Mouse (Mus musculus) forebrain, embryonic 15.5 days (tissue): ENCODE results near the gene Glrx. TPM values are rescaled to one million over a fixed set of nuclear protein-coding genes. Genes with fewer than 3 reads are reported as not detected.

Experiments
- polyA plus RNA-seq: library from polyadenylated mRNA; unstranded; fragments of >200 nt; fragmentation: Nextera tagmentation; extraction: Ambion mirVana; gene quantifications from 2 replicates; pipeline ENCODE4 v1.2.1, GENCODE M21; 2015

Glrx gene
- polyA plus RNA-seq, 1 experiment from 2014 or later, result 31.5 TPM

Other genes with a start within 250 kb of the Glrx start
- 0.72 and 0.74 TPM in 2 replicates for gene Ell2, start 133.1 kb upstream of the Glrx start, polyA plus RNA-seq
- 38.1 and 38.7 TPM in 2 replicates for gene Rhobtb3, start 104.1 kb downstream of the Glrx start, polyA plus RNA-seq
- gene Spata9, start 127.3 kb downstream of the Glrx start, polyA plus RNA-seq, result 2.0 and 2.6 TPM in 2 replicates
- gene Rfesd, start 178.9 kb downstream of the Glrx start, polyA plus RNA-seq, result 21.4 and 22.1 TPM in 2 replicates
- 1.3 and 1.4 TPM in 2 replicates for gene Gpr150, start 217.1 kb downstream of the Glrx start, polyA plus RNA-seq